Mouse (Mus musculus): ENCODE results near the gene St6galnac3. TPM values are rescaled to one million over a fixed set of nuclear protein-coding genes. Genes with fewer than 3 reads are reported as not detected.

Gene St6galnac3
- total RNA-seq, 2 experiments from 2014 or later: 25.9 to 27.4 TPM

DNA sequence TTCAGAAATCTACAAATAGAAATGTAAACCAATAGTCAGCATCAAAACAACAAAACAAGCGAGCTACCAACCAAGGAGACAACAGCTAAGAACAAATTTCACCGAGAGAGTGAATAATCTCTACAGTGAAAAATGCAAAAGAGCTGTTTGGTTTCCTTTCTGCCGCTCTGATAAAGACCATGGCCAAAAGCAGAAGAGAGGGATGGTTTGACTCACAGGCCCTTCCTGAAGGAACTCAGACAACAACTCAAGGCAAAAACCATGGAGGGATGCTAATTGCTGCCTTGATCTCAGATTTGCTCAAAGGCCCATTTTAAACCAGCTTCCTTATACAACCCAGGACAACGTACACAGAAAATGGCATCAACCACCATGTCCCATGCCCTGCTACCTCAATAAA is 437.4 kb downstream of the St6galnac3 start:
- TF ChIP-seq CTCF (conservative IDR thresholded peaks at IDR 0.05): no peak
- Histone ChIP-seq H3K4me3 (no peak overlapping the region), H3K27ac (no peak overlapping the region)
- no peak for DNase-seq (ENCODE audit: low spot score in 2 of 2)

DNA sequence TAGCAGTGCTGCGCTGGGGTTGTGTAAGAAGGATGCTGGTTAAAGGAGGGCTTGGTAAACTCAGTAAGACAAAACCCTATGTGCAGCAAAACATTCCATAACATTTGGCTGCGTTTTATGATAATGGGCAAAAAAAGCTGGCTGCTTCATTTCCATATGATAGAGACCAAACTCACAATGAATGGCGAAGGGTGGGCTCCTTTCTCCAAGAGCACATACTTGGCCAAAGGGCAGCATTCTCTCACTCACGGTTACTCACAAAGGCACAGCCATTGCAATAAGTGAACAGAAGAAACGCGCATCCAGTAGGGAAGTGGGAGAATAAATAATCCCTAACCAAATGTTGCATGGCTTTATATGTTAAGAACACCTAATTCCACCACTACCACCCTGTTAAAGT is 437.9 kb downstream of the St6galnac3 start:
- no peak for TF ChIP-seq CTCF (conservative IDR thresholded peaks at IDR 0.05)

DNA sequence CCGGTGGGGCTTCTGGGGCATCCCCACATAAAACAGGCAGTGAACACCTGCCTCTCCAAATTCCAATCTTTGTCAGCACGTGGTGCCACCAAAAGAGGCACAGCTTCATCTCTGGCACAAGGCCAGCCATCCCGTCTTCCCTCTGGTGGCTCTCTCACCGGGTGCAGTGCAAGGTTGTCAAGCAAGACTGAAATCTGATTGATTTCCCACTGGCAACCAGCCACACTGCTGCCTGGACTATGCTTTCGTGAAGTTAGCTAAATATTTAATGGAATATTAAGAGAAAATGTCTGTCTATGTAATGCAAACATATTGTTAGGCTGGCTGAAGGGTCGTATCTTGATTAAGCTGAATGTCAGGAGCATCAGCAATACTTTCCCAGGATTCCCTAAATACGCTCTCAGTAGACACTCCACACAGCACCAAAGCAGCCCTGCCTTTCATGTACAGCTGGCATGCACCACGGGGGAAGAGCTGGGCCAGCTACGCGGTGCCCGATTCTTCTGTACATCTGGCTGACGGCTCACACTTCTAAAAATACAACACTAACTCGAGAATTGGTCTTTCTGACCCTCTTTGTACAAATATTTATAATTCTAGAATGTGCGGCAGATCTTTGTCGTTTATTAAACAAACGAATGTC is 442.7 kb downstream of the St6galnac3 start:
- Histone ChIP-seq H3K27ac (peak overlapping the region; percentile 82), H3K4me3 (no peak overlapping the region)
- no peak for DNase-seq (ENCODE audit: low spot score in 2 of 2)
- TF ChIP-seq CTCF (conservative IDR thresholded peaks at IDR 0.05): no peak; the same call in 1 of the 2 replicates

More for the DNA sequence above, 437.9 kb downstream of the St6galnac3 start:
- no peak for DNase-seq (ENCODE audit: low spot score in 2 of 2)
- no peak overlapping the region for H3K4me3 ChIP-seq
- no peak overlapping the region for H3K27ac ChIP-seq

DNA sequence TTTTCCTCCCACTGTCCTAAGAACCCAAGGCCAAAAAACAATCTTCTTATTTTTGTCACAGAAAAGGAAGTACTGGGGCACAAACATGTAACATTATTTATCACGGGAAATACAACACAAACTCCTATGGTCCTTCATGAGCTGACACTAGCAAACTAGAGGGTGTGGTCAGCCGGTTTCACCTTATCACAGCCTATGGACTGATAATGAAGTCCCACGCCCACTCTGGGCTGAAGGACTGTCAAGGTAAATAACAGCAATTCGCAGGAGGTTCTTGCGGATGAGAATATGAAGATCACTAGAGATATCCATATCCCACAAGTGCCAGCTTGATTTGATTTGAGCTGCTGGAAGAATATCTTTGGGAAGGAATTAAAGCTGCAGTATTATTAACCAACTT is 446.7 kb downstream of the St6galnac3 start:
- TF ChIP-seq CTCF (conservative IDR thresholded peaks at IDR 0.05): no peak
- DNase-seq (ENCODE audit: low spot score in 2 of 2): no peak
- H3K4me3 ChIP-seq: no peak overlapping the region
- H3K27ac ChIP-seq: peak overlapping the region; percentile 88

DNA sequence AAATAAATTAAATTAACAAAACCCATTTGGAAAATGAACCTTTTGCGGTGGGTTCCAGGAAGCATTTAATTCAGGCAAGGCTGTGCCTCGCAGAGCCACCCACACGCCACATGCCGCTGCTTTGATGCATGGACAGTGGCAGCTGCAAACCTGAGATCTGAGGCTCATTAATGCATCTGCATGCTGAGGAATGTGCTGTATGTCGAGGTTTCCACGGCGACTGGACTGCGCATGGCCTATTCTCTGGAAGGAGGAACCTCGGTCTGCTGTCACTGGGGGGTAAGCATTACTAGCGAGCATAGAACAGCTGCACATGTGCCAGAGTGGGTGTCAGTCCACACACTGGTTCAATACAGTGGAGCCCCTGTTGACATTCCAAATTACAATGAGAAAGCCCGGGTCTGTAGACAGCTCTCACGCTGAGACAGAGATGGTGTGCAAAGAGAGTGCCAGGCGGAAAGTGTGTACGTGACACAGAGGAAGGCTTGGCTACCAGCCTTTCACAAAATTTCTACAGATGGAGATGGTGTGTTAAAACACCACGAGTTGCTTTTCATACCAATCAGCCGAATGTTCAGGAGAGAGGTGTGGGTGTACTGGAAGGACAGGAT is 447.5 kb downstream of the St6galnac3 start:
- no peak for TF ChIP-seq CTCF (conservative IDR thresholded peaks at IDR 0.05)
- H3K27ac ChIP-seq: peak overlapping the region; percentile 88

DNA sequence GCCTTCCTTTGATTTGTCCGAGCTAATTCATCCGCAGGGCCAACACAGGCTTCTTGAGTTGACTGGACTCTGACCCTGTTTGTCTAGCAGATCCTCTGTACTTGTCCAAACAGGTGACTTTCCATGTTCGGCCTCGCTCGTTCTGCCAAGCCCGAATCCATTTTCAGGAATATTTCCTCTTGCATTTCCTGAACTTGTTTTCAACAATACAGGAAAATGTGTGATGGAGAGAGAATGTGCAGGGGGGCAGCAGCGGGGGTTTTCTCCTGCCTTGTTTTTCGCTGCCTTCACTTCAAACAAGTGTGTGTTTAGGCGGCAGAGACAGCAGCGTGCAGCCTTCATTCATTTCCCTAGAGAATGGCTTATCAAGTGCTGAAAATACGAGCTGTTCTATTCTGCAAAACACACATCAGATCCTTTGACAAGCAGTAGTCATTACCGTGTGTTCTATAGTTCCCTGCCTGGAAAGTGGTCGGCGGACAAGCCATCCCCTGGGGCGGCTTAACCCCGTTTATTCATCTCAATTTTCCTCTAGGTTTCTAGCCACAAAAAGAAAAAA is 448.1 kb downstream of the St6galnac3 start:
- H3K4me3 ChIP-seq: no peak overlapping the region
- DNase-seq (ENCODE audit: low spot score in 2 of 2): no peak
- H3K27ac ChIP-seq: peak overlapping the region; percentile 88
- no peak for TF ChIP-seq CTCF (conservative IDR thresholded peaks at IDR 0.05)

More for the DNA sequence above, 447.5 kb downstream of the St6galnac3 start:
- H3K4me3 ChIP-seq: no peak overlapping the region
- peak; percentile 60 to 65 for DNase-seq (ENCODE audit: low spot score in 2 of 2)

DNA sequence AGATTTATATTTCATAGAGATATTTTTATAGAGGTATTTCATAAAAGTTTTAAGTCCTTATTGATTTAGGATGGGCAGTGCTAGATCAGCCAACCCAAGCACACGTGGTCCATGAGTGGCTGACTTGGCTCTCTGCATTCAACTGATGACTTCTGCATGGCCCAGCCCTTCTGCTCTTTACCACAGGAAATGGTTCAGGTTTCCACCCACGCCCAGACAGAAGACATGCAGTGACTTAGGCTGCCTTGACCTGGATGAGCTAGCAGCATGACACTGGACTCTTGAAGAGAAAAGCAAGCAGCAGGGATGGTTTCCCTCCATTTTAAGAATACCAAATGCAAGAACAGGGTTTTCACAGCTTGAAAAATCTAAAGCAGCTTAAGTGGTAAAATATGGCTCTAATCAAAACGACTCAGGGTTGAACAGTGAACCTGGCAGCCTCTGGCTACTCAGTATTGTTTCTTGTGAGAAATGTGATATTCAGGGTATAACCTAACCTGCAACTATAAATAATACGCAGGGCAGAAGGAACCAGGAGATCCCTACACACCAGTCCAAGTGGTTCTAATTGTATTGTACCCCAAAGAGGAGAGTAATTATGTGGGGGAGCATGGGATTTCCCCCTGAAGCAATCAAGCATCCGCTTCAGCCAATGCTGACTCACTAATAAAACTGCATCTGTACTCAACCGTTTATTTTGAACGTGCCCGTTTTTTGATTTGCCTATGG is 448.7 kb downstream of the St6galnac3 start:
- TF ChIP-seq CTCF (conservative IDR thresholded peaks at IDR 0.05): no peak
- no peak overlapping the region for H3K4me3 ChIP-seq
- peak overlapping the region; percentile 88 for H3K27ac ChIP-seq
- no peak for DNase-seq (ENCODE audit: low spot score in 2 of 2)

DNA sequence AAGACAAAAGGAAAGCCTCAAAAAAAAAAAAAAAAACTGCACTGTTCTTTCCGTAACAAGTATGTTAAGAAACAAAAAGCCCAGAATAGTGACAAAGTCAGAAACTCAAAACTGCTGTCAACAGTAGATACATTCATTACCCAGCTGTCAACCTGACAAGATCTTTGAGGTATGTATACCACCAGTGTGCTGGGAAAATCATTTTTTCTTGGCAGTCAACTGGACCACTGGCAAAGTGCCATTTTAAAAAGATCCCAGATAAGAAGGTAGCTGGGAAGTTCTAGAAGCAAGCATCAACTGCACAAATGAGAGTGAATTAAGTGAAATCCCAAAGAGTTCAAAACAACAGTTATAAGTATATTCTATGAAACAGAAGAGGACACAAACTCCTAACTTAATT is 452.7 kb downstream of the St6galnac3 start:
- no peak for DNase-seq (ENCODE audit: low spot score in 2 of 2)
- TF ChIP-seq CTCF (conservative IDR thresholded peaks at IDR 0.05): no peak
- no peak overlapping the region for H3K4me3 ChIP-seq
- no peak overlapping the region for H3K27ac ChIP-seq

DNA sequence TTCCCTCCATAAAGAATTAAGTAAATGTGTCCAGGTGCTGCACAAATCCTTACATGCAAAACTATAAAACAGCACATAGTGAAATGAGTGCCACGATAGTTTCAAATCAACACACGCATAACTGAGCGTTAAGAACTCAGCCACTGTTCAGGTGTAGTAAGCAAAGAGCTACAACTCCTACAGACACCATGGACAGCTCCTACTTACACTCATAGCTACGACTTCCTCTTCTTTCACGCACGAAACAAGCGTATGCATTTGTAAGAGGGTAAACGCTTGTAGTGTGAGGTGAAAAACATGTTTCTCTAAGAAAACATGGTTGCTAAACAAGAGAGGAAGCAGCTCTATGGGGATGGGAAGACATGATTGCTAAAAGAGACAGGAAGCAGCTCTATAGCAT is 457.6 kb downstream of the St6galnac3 start:
- Histone ChIP-seq H3K27ac (no peak overlapping the region), H3K4me3 (no peak overlapping the region)
- no peak for TF ChIP-seq CTCF (conservative IDR thresholded peaks at IDR 0.05)
- DNase-seq (ENCODE audit: low spot score in 2 of 2): no peak

DNA sequence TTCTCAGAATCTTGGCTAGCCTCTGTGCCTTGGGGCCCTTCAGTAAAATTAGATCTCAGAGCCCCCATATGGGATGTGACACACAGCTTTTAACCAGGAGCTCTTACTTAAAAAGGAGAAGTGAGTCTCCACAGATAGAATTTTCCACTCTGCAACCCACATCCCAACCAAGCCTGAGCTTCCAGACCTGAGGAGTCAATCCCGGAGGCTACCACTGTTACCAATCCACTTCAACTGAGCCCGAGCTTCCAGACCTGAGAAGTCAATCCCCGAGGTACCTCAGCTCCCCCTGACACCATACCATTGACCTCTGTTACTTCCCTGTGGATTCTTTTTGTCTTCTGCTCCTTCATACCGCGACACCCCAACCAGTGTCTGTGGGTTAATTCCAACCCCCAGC is 463.0 kb downstream of the St6galnac3 start:
- peak overlapping the region; percentile 78 for H3K27ac ChIP-seq
- H3K4me3 ChIP-seq: no peak overlapping the region
- no peak for TF ChIP-seq CTCF (conservative IDR thresholded peaks at IDR 0.05)
- DNase-seq (ENCODE audit: low spot score in 2 of 2): no peak

DNA sequence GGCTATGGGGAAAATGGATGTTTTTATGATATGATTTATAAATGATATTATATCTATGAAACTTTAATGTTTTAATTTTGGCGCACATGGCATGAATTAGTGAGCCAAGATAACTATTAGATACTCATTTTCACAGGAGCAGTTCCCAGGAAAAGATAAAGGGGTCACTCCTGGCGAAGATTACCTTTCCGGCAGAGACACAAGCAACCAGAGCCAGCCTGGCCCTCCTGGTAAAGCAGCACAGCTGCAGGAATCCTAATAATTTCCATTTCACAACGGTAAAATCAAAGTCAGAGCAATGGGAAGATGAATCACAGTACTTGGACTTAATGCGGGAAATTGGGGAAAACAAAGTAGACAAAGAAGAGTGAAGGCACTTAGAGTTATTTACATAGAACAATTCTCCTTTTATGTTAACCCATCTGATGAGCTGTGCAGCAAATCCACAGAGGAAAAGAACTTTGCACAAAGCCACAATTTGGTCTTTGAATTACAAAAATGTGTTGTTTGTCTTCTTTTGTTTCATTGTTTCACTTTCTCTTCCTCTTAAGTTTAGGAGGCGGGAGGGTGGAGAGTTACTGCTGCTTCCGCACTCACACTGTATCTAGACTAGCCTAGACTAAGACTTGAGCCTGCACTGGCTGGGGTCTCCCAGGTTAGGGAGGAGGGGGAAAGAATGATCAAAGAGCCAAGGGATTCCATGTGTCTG is 464.6 kb downstream of the St6galnac3 start:
- H3K27ac ChIP-seq: peak overlapping the region; percentile 78
- DNase-seq (ENCODE audit: low spot score in 2 of 2): no peak
- TF ChIP-seq CTCF (conservative IDR thresholded peaks at IDR 0.05): no peak
- no peak overlapping the region for H3K4me3 ChIP-seq

DNA sequence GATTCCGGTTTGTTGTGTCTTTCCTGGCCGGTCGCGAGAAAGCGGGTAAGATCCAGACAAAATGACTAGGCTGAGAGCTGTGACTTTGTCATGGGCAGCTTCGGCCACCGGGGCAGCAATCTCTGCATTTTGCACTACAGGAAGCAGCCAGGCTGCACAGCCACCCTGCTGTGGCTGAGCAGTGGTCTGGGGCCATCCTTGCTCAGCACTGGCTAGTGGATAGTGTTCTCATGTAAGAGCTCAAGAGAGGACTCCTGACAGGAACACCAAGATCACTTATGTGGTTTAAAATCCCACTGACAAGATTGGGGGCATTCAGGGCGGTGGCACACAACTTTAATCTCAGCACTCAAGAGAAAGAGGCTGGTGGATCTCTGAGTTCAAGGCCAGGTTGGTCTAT is 469.1 kb downstream of the St6galnac3 start:
- H3K4me3 ChIP-seq: no peak overlapping the region
- DNase-seq (ENCODE audit: low spot score in 2 of 2): no peak
- TF ChIP-seq CTCF (conservative IDR thresholded peaks at IDR 0.05): no peak
- no peak overlapping the region for H3K27ac ChIP-seq

DNA sequence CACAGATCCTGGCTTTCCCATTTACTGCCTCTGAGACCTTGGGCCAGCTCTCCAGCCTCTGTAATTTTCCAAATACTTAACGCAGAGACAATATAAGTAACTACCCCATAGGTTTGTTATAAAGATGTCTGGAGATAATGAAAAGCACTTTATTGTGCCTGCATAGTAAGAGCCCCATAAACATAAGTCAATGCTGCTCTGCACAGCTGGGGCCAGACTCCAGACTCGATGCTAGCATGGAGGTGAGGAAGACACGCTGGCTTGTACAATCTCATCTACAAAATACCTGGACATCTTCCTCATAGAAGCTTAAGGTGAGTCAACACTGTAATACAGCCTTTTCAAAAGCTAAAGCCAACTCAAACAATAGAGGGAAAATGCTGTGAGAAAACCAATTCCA is 473.3 kb downstream of the St6galnac3 start:
- TF ChIP-seq CTCF (conservative IDR thresholded peaks at IDR 0.05): no peak
- DNase-seq (ENCODE audit: low spot score in 2 of 2): no peak
- H3K4me3 ChIP-seq: no peak overlapping the region
- no peak overlapping the region for H3K27ac ChIP-seq

All from layer of hippocampus, adult 2 months (tissue).